Mouse (Mus musculus): ENCODE measurements around the gene Olfr871.
"Not testable (repeated sequence)": the region's sequence is repeated elsewhere in the genome, so short reads cannot be mapped to it uniquely, and the experiment has no call there.

Olfr871 gene

DNA sequence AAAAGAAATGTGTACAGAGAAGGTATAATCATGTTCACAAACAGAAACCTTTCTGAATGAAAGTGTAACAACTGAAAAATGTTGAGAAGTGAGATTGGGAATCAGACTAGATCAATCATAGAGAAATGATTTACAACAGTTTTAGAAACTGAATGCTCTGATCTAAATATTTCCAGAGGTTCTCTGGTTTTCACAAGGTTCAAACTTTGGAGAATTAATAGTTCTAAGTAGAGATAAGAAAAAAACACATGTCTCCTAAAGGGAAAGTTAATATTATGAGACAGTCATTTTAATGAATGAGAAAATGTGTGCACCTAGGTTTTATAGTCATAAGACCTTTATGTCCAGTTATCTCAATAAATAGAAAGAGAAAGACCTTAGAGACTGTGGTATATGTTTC lies at the start of gene Olfr871:
Gene Olfr871 (plus strand): TSS at position 301 of the 400 bp plus-strand sequence.
- DNase-seq (ENCODE audit: low spot score in 2 of 2), result no peak

DNA sequence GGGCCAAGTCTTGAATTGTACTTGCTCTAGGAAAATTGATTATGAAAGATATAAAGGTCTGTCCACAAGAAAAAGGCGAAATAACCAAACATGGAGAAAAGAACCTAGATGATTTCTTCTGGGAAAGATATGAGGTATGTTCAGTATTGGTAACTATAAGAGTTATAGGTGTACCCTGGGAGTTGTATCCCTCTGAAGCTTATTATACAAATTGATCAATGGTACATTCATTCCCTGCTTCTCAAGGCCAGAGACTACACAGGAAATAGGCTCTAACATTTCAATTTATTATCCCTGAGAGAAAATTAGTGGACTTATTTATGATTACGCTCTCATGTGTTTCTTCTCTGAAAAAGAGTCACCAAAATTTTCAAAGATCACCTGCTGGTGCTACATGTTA lies 38.0 kb upstream of the Olfr871 start, which contains the start of gene Olfr870:
Gene Olfr870 (minus strand): TSS at position 101 of the 400 bp plus-strand sequence.
- no peak for DNase-seq (ENCODE audit: low spot score in 2 of 2)

- no peak for DNase-seq (ENCODE audit: low spot score in 2 of 2)
These were observed 32.5 kb upstream of the Olfr871 start for GRCm38 (mm10) chr9:20179463-20179862.

DNA sequence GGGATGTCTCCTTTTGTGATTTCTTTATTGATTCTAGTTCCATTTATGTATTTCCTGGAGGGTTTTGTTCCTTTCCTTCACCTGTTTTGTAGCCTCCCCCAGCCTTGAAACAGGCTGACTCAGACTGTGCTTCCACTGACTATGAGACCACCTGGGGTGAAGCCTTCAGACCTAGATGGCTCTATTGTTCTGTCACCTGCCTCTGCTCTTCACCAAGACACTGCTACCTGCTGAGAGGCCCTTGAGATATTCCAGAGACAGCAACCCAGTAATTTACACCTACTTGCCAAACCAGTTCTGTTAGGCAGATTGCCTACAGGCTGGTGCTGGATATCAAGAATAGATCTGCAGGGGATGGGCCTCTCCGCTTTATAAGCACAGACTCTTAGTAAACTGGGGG lies 9.9 kb upstream of the Olfr871 start:
- no peak for DNase-seq (ENCODE audit: low spot score in 2 of 2)

GRCm38 (mm10) chr9:20203413-20203984 lies 8.5 kb upstream of the Olfr871 start:
- not testable (repeated sequence) for DNase-seq (ENCODE audit: low spot score in 2 of 2)

- DNase-seq (ENCODE audit: low spot score in 2 of 2), result no peak
These were observed 1.2 kb upstream of the Olfr871 start for GRCm38 (mm10) chr9:20210812-20211211.

GRCm38 (mm10) chr9:20211477-20211876 lies 530 bp upstream of the Olfr871 start:
- no peak for DNase-seq (ENCODE audit: low spot score in 2 of 2)

- no peak for DNase-seq (ENCODE audit: low spot score in 2 of 2)
These were observed 24.8 kb downstream of the Olfr871 start, which contains the start of gene Olfr872 for GRCm38 (mm10) chr9:20236819-20237218. Gene Olfr872 (plus strand): TSS chr9:20237119.

GRCm38 (mm10) chr9:20237378-20237777 lies 25.4 kb downstream of the Olfr871 start:
- DNase-seq (ENCODE audit: low spot score in 2 of 2), result no peak
